Mouse (Mus musculus): ENCODE data around the gene Med31. TPM values are rescaled to one million over a fixed set of nuclear protein-coding genes. Genes with fewer than 3 reads are reported as not detected.
A peak's percentile ranks its signal among the peaks of the same experiment; 100 is the strongest.

Med31 gene
- polyA plus RNA-seq, 1 experiment from 2014 or later: 32.6 TPM

GRCm38 (mm10) chr11:72207204-72207833 is 8.1 kb downstream of the Med31 start, which contains the start of the genes 4933427D14Rik and Txndc17:
TSS of gene 4933427D14Rik (minus strand) at chr11:72207459.
TSS of gene Txndc17 (plus strand) at chr11:72207547.
- Histone ChIP-seq H3K9ac (ENCODE audit: low read length) (peak within 1 kb of the TSS; percentile 83), H3K36me3 (ENCODE audit: control insufficient read depth, insufficient read depth, low read length) (peaks cover 10% of the 10 kb centered on the region; the same call in 1 of the 2 replicates), H3K4me1 (ENCODE audit: control insufficient read depth, insufficient read depth, low read length) (peaks cover 8% of the 10 kb centered on the region), H3K4me2 (ENCODE audit: low read depth, low read length) (peak within 1 kb of the TSS; percentile 89), H3K4me3 (replicated peaks; ENCODE audit: low read length) (peak within 1 kb of the TSS; percentile 89), H3K27me3 (ENCODE audit: control insufficient read depth, insufficient read depth, low read length) (no peaks in the 10 kb centered on the region), H3K9me3 (replicated peaks; ENCODE audit: control insufficient read depth, low read length) (no peaks in the 10 kb centered on the region), H3K27ac (ENCODE audit: low read length) (peak within 1 kb of the TSS; percentile 70)
- WGBS: under 1% methylated on average over 42 of the region's 42 CpGs
- peak; percentile 94 for ATAC-seq (ENCODE audit: insufficient read depth, low FRiP score)

GRCm38 (mm10) chr11:72206341-72207203 is 8.8 kb downstream of the Med31 start, which contains the start of gene Gm43951:
TSS of gene Gm43951 (minus strand) at chr11:72206840.
- H3K4me3 ChIP-seq (replicated peaks; ENCODE audit: low read length): peak within 1 kb of the TSS; percentile 89
- H3K27ac ChIP-seq (ENCODE audit: low read length): peak within 1 kb of the TSS; percentile 70
- peaks cover 5% of the 10 kb centered on the region; the same call in 1 of the 2 replicates for H3K36me3 ChIP-seq (ENCODE audit: control insufficient read depth, insufficient read depth, low read length)
- no peaks in the 10 kb centered on the region for H3K9me3 ChIP-seq (replicated peaks; ENCODE audit: control insufficient read depth, low read length)
- H3K4me1 ChIP-seq (ENCODE audit: control insufficient read depth, insufficient read depth, low read length): peaks cover 8% of the 10 kb centered on the region
- H3K4me2 ChIP-seq (ENCODE audit: low read depth, low read length): peak within 1 kb of the TSS; percentile 89
- peak; percentile 29; the same call in 1 of the 2 replicates for ATAC-seq (ENCODE audit: insufficient read depth, low FRiP score)
- H3K9ac ChIP-seq (ENCODE audit: low read length): peak within 1 kb of the TSS; percentile 83
- WGBS: under 1% methylated on average over 43 of the region's 43 CpGs
- no peaks in the 10 kb centered on the region for H3K27me3 ChIP-seq (ENCODE audit: control insufficient read depth, insufficient read depth, low read length)

- ATAC-seq (ENCODE audit: insufficient read depth, low FRiP score): no peak
- Histone ChIP-seq H3K4me2 (ENCODE audit: low read depth, low read length) (no peak overlapping the region), H3K4me1 (ENCODE audit: control insufficient read depth, insufficient read depth, low read length) (peaks cover 8% of the 10 kb centered on the region), H3K27me3 (ENCODE audit: control insufficient read depth, insufficient read depth, low read length) (no peaks in the 10 kb centered on the region), H3K9me3 (replicated peaks; ENCODE audit: control insufficient read depth, low read length) (no peaks in the 10 kb centered on the region), H3K27ac (ENCODE audit: low read length) (no peak overlapping the region), H3K4me3 (replicated peaks; ENCODE audit: low read length) (no peak overlapping the region), H3K9ac (ENCODE audit: low read length) (peak overlapping the region; percentile 16; the same call in 1 of the 2 replicates), H3K36me3 (ENCODE audit: control insufficient read depth, insufficient read depth, low read length) (no peaks in the 10 kb centered on the region)
- WGBS: 70% methylated on average over 6 of the region's 6 CpGs
Measured at GRCm38 (mm10) chr11:72205256-72205655, 10.1 kb downstream of the Med31 start.

GRCm38 (mm10) chr11:72203440-72203839 is 12.0 kb downstream of the Med31 start:
- H3K4me1 ChIP-seq (ENCODE audit: control insufficient read depth, insufficient read depth, low read length): peaks cover 8% of the 10 kb centered on the region
- H3K4me3 ChIP-seq (replicated peaks; ENCODE audit: low read length): no peak overlapping the region
- H3K36me3 ChIP-seq (ENCODE audit: control insufficient read depth, insufficient read depth, low read length): no peaks in the 10 kb centered on the region
- H3K9me3 ChIP-seq (replicated peaks; ENCODE audit: control insufficient read depth, low read length): no peaks in the 10 kb centered on the region
- H3K27me3 ChIP-seq (ENCODE audit: control insufficient read depth, insufficient read depth, low read length): no peaks in the 10 kb centered on the region
- no peak overlapping the region for H3K9ac ChIP-seq (ENCODE audit: low read length)
- 76% methylated on average over 1 of the region's 1 CpGs for WGBS
- no peak for ATAC-seq (ENCODE audit: insufficient read depth, low FRiP score)
- no peak overlapping the region for H3K27ac ChIP-seq (ENCODE audit: low read length)
- H3K4me2 ChIP-seq (ENCODE audit: low read depth, low read length): no peak overlapping the region

- Histone ChIP-seq H3K27ac (ENCODE audit: low read length) (peak overlapping the region; percentile 30; the same call in 1 of the 2 replicates), H3K9me3 (replicated peaks; ENCODE audit: control insufficient read depth, low read length) (no peaks in the 10 kb centered on the region), H3K4me1 (ENCODE audit: control insufficient read depth, insufficient read depth, low read length) (no peaks in the 10 kb centered on the region), H3K27me3 (ENCODE audit: control insufficient read depth, insufficient read depth, low read length) (no peaks in the 10 kb centered on the region), H3K36me3 (ENCODE audit: control insufficient read depth, insufficient read depth, low read length) (peaks cover 10% of the 10 kb centered on the region; the same call in 1 of the 2 replicates), H3K9ac (ENCODE audit: low read length) (no peak overlapping the region), H3K4me3 (replicated peaks; ENCODE audit: low read length) (no peak overlapping the region), H3K4me2 (ENCODE audit: low read depth, low read length) (no peak overlapping the region)
- WGBS: 82% methylated on average over 8 of the region's 8 CpGs
- no peak for ATAC-seq (ENCODE audit: insufficient read depth, low FRiP score)
Measured at GRCm38 (mm10) chr11:72196506-72196905, 18.9 kb downstream of the Med31 start.

GRCm38 (mm10) chr11:72194259-72194658 is 21.1 kb downstream of the Med31 start:
- ATAC-seq (ENCODE audit: insufficient read depth, low FRiP score): no peak
- no peaks in the 10 kb centered on the region for H3K9me3 ChIP-seq (replicated peaks; ENCODE audit: control insufficient read depth, low read length)
- no peak overlapping the region for H3K9ac ChIP-seq (ENCODE audit: low read length)
- 69% methylated on average over 2 of the region's 2 CpGs for WGBS
- no peaks in the 10 kb centered on the region for H3K27me3 ChIP-seq (ENCODE audit: control insufficient read depth, insufficient read depth, low read length)
- no peaks in the 10 kb centered on the region for H3K4me1 ChIP-seq (ENCODE audit: control insufficient read depth, insufficient read depth, low read length)
- no peak overlapping the region for H3K4me3 ChIP-seq (replicated peaks; ENCODE audit: low read length)
- H3K36me3 ChIP-seq (ENCODE audit: control insufficient read depth, insufficient read depth, low read length): peaks cover 12% of the 10 kb centered on the region; the same call in 1 of the 2 replicates
- H3K4me2 ChIP-seq (ENCODE audit: low read depth, low read length): no peak overlapping the region
- H3K27ac ChIP-seq (ENCODE audit: low read length): no peak overlapping the region

- WGBS: 93% methylated on average over 1 of the region's 1 CpGs
Measured at GRCm38 (mm10) chr11:72190857-72191256, 24.5 kb downstream of the Med31 start.

GRCm38 (mm10) chr11:72184252-72184651 is 31.1 kb downstream of the Med31 start:
- Histone ChIP-seq H3K4me2 (ENCODE audit: low read depth, low read length) (no peak overlapping the region), H3K9me3 (replicated peaks; ENCODE audit: control insufficient read depth, low read length) (no peaks in the 10 kb centered on the region), H3K4me3 (replicated peaks; ENCODE audit: low read length) (no peak overlapping the region), H3K4me1 (ENCODE audit: control insufficient read depth, insufficient read depth, low read length) (no peaks in the 10 kb centered on the region), H3K27me3 (ENCODE audit: control insufficient read depth, insufficient read depth, low read length) (no peaks in the 10 kb centered on the region), H3K36me3 (ENCODE audit: control insufficient read depth, insufficient read depth, low read length) (peaks cover 4% of the 10 kb centered on the region), H3K27ac (ENCODE audit: low read length) (no peak overlapping the region), H3K9ac (ENCODE audit: low read length) (no peak overlapping the region)
- 67% methylated on average over 4 of the region's 4 CpGs for WGBS
- no peak for ATAC-seq (ENCODE audit: insufficient read depth, low FRiP score)

More at GRCm38 (mm10) chr11:72190857-72191256, 24.5 kb downstream of the Med31 start:
- H3K36me3 ChIP-seq (ENCODE audit: control insufficient read depth, insufficient read depth, low read length): peaks cover 4% of the 10 kb centered on the region; the same call in 1 of the 2 replicates
- H3K27me3 ChIP-seq (ENCODE audit: control insufficient read depth, insufficient read depth, low read length): no peaks in the 10 kb centered on the region
- no peak overlapping the region for H3K4me2 ChIP-seq (ENCODE audit: low read depth, low read length)
- H3K27ac ChIP-seq (ENCODE audit: low read length): no peak overlapping the region
- no peaks in the 10 kb centered on the region for H3K4me1 ChIP-seq (ENCODE audit: control insufficient read depth, insufficient read depth, low read length)
- no peak for ATAC-seq (ENCODE audit: insufficient read depth, low FRiP score)
- H3K4me3 ChIP-seq (replicated peaks; ENCODE audit: low read length): no peak overlapping the region
- H3K9me3 ChIP-seq (replicated peaks; ENCODE audit: control insufficient read depth, low read length): no peaks in the 10 kb centered on the region
- H3K9ac ChIP-seq (ENCODE audit: low read length): no peak overlapping the region

- H3K4me3 ChIP-seq (replicated peaks; ENCODE audit: low read length): no peak overlapping the region
- WGBS: 82% methylated on average over 4 of the region's 4 CpGs
- no peaks in the 10 kb centered on the region for H3K9me3 ChIP-seq (replicated peaks; ENCODE audit: control insufficient read depth, low read length)
- H3K4me2 ChIP-seq (ENCODE audit: low read depth, low read length): no peak overlapping the region
- H3K9ac ChIP-seq (ENCODE audit: low read length): no peak overlapping the region
- no peaks in the 10 kb centered on the region for H3K27me3 ChIP-seq (ENCODE audit: control insufficient read depth, insufficient read depth, low read length)
- H3K4me1 ChIP-seq (ENCODE audit: control insufficient read depth, insufficient read depth, low read length): no peaks in the 10 kb centered on the region
- H3K27ac ChIP-seq (ENCODE audit: low read length): no peak overlapping the region
- H3K36me3 ChIP-seq (ENCODE audit: control insufficient read depth, insufficient read depth, low read length): peaks cover 9% of the 10 kb centered on the region
- ATAC-seq (ENCODE audit: insufficient read depth, low FRiP score): no peak
Measured at GRCm38 (mm10) chr11:72181136-72181535, 34.3 kb downstream of the Med31 start.

Data from stomach, embryonic 16.5 days (tissue).